Mouse (Mus musculus): ENCODE measurements around the gene Dffa. TPM values are rescaled to one million over a fixed set of nuclear protein-coding genes. Genes with fewer than 3 reads are reported as not detected.

The Dffa gene
- 24.7 and 27.2 TPM in 2 replicates for polyA plus RNA-seq (2014; fragmentation: Nextera tagmentation; extraction: Ambion mirVana)

DNA sequence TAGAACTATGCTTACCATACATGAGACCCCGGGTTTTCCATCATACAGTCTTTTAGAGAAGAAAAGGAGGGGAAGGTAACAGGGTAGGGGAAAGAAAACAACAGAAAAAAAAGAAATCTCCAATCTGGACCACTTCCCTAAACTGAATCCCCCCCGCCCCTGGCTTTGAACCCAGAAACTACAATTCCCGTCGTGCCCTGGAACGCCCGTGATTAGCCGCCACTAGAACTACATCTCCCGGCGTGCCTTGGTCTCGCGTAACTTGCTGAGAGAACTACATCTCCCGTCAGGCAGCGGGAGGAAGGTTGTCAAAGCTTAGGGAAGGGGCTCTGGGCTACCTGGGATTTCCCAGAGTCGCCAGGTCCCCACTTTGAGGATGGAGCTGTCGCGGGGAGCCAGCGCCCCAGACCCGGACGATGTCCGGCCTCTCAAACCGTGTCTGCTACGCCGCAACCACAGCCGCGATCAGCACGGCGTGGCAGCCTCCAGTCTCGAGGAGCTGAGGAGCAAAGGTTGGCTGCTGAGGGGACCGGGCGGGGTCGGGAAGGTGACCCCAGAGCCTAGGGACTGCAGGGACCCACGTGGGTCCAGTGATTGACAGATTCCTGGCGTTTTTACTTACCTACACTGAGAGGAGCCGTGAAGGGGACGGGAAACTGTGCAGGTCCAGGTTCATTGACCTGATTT lies at the start of gene Dffa:
Gene Dffa (plus strand): TSS at position 272 of the 687 bp plus-strand sequence.
- no peaks in the 10 kb centered on the region for H3K27me3 ChIP-seq (ENCODE audit: control insufficient read depth, insufficient read depth, low read length)
- peak within 1 kb of the TSS; percentile 83 for H3K4me2 ChIP-seq (ENCODE audit: low read depth, low read length)
- no peaks in the 10 kb centered on the region; the same call in 1 of the 2 replicates for H3K4me1 ChIP-seq (ENCODE audit: control insufficient read depth, insufficient read depth, low read length)
- peak; percentile 98 for DNase-seq (ENCODE audit: low spot score)
- H3K9ac ChIP-seq (replicated peaks; ENCODE audit: low read length), result peak within 1 kb of the TSS; percentile 75
- no peaks in the 10 kb centered on the region for H3K9me3 ChIP-seq (replicated peaks; ENCODE audit: control insufficient read depth, low read length)
- H3K27ac ChIP-seq (replicated peaks; ENCODE audit: low read depth, low read length), result no peak within 1 kb of the TSS
- under 1% methylated on average over 35 of the region's 35 CpGs for WGBS
- peak within 1 kb of the TSS; percentile 70 for H3K4me3 ChIP-seq (ENCODE audit: low read depth, low read length)
- no peaks in the 10 kb centered on the region for H3K36me3 ChIP-seq (replicated peaks; ENCODE audit: control insufficient read depth, insufficient read depth, low read depth, low read length)
- ATAC-seq (replicated peaks; ENCODE audit: insufficient number of reproducible peaks, low FRiP score, low TSS enrichment, low read depth), result peak; percentile 76

DNA sequence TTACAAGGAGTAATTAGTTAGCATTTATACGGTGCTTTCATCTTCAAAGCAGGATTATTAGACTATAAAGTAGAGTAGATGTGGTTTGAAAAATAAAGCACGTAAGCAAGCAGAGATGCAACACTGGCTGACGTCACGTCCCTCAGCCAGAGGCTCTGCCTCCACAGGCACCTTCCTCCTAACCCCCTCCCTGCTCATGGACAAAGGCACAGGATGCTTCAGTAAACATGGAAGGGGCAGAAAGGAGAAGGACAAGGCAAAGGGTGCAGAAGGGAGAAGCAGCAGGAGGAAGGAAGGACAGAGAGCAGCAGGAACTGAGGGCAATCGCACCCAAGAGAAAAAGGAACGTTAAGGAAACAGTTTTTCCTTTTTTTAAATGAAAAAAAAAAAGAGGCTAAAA lies 48.1 kb upstream of the Dffa start:
- 59% methylated on average over 6 of the region's 6 CpGs for WGBS
- Histone ChIP-seq H3K4me3 (ENCODE audit: low read depth, low read length) (no peak overlapping the region), H3K9ac (replicated peaks; ENCODE audit: low read length) (no peak overlapping the region), H3K9me3 (replicated peaks; ENCODE audit: control insufficient read depth, low read length) (no peaks in the 10 kb centered on the region), H3K27me3 (ENCODE audit: control insufficient read depth, insufficient read depth, low read length) (no peaks in the 10 kb centered on the region), H3K36me3 (replicated peaks; ENCODE audit: control insufficient read depth, insufficient read depth, low read depth, low read length) (no peaks in the 10 kb centered on the region), H3K27ac (replicated peaks; ENCODE audit: low read depth, low read length) (no peak overlapping the region), H3K4me1 (ENCODE audit: control insufficient read depth, insufficient read depth, low read length) (peaks cover 5% of the 10 kb centered on the region; the same call in 1 of the 2 replicates), H3K4me2 (ENCODE audit: low read depth, low read length) (no peak overlapping the region)
- no peak for DNase-seq (ENCODE audit: low spot score)
- ATAC-seq (replicated peaks; ENCODE audit: insufficient number of reproducible peaks, low FRiP score, low TSS enrichment, low read depth), result no peak

DNA sequence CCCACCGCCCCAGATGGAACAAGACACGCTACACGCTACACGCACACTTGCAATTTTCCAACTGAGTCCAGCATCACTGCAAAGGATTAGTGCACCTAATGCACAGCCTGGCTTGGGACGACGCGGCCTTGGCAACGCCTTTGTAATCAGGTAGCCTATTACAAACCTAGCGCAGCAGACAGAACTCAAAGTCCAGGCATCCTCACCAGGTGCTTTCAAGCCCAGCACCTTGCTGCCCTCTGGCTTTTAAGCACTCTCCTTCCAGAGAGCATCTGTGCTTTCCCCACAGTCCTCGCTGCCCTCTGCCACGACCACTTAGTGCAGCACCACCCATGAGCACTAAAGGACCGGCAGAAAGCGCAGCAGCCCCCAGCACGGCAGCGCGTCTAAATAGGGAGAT lies 47.0 kb upstream of the Dffa start:
- H3K4me1 ChIP-seq (ENCODE audit: control insufficient read depth, insufficient read depth, low read length), result peaks cover 5% of the 10 kb centered on the region; the same call in 1 of the 2 replicates
- no peaks in the 10 kb centered on the region for H3K27me3 ChIP-seq (ENCODE audit: control insufficient read depth, insufficient read depth, low read length)
- ATAC-seq (replicated peaks; ENCODE audit: insufficient number of reproducible peaks, low FRiP score, low TSS enrichment, low read depth), result no peak
- no peaks in the 10 kb centered on the region for H3K36me3 ChIP-seq (replicated peaks; ENCODE audit: control insufficient read depth, insufficient read depth, low read depth, low read length)
- H3K4me3 ChIP-seq (ENCODE audit: low read depth, low read length), result no peak overlapping the region
- DNase-seq (ENCODE audit: low spot score), result no peak
- no peak overlapping the region for H3K27ac ChIP-seq (replicated peaks; ENCODE audit: low read depth, low read length)
- H3K4me2 ChIP-seq (ENCODE audit: low read depth, low read length), result no peak overlapping the region
- WGBS, result 75% methylated on average over 16 of the region's 16 CpGs
- H3K9ac ChIP-seq (replicated peaks; ENCODE audit: low read length), result 0 out of 2 replicates have a peak overlapping the region, but pooled peaks have one; percentile 19
- no peaks in the 10 kb centered on the region for H3K9me3 ChIP-seq (replicated peaks; ENCODE audit: control insufficient read depth, low read length)

DNA sequence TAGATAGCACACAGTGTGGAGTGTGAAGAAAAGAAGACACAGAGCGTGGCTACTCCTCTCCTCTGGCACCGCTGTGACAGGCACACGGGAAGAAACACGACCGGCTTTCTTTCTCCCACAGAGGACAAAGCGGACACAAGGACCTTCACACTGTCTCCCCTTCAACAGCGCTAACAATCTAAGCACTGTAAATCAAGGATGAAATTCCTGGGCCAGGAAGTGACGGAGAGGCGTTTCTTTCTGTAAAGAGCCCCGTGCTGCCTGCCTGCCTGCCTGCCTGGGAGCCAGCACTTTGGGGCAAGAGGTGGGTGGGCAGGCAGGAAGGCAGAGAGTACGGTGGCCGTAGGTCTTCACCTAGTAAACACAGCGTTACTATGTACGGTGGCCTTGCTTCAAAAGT lies 46.5 kb upstream of the Dffa start:
- H3K4me2 ChIP-seq (ENCODE audit: low read depth, low read length), result no peak overlapping the region; the same call in 1 of the 2 replicates

DNA sequence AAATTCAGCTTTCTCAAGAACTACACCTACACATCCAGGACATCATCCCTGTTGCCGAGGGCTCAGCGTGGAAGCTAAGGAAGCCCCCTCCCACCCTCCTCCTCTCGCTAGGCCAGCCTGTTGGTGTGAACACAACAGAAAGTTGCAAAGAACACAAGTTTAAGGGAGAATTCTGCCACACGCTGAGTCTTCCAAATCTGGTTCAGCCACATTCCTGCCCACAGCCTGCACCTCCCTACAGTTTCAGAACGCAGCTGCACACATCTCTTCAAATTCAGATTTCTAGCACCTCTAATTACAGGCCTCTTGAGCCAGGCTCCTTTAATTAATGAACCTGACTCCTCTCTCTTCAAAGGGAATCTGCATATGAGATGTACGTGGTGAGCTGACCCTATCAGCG lies 45.6 kb upstream of the Dffa start:
- ATAC-seq (replicated peaks; ENCODE audit: insufficient number of reproducible peaks, low FRiP score, low TSS enrichment, low read depth) (no peak), DNase-seq (ENCODE audit: low spot score) (no peak)
- no peaks in the 10 kb centered on the region for H3K27me3 ChIP-seq (ENCODE audit: control insufficient read depth, insufficient read depth, low read length)
- no peaks in the 10 kb centered on the region for H3K36me3 ChIP-seq (replicated peaks; ENCODE audit: control insufficient read depth, insufficient read depth, low read depth, low read length)
- no peak overlapping the region for H3K4me2 ChIP-seq (ENCODE audit: low read depth, low read length)
- no peak overlapping the region for H3K4me3 ChIP-seq (ENCODE audit: low read depth, low read length)
- no peak overlapping the region for H3K27ac ChIP-seq (replicated peaks; ENCODE audit: low read depth, low read length)
- H3K9me3 ChIP-seq (replicated peaks; ENCODE audit: control insufficient read depth, low read length), result no peaks in the 10 kb centered on the region
- 52% methylated on average over 7 of the region's 7 CpGs for WGBS
- H3K9ac ChIP-seq (replicated peaks; ENCODE audit: low read length), result no peak overlapping the region
- H3K4me1 ChIP-seq (ENCODE audit: control insufficient read depth, insufficient read depth, low read length), result peaks cover 5% of the 10 kb centered on the region; the same call in 1 of the 2 replicates

More for the DNA sequence above, 46.5 kb upstream of the Dffa start:
- Histone ChIP-seq H3K9ac (replicated peaks; ENCODE audit: low read length) (0 out of 2 replicates have a peak overlapping the region, but pooled peaks have one; percentile 19), H3K27ac (replicated peaks; ENCODE audit: low read depth, low read length) (no peak overlapping the region), H3K4me3 (ENCODE audit: low read depth, low read length) (no peak overlapping the region), H3K9me3 (replicated peaks; ENCODE audit: control insufficient read depth, low read length) (no peaks in the 10 kb centered on the region), H3K36me3 (replicated peaks; ENCODE audit: control insufficient read depth, insufficient read depth, low read depth, low read length) (no peaks in the 10 kb centered on the region), H3K4me1 (ENCODE audit: control insufficient read depth, insufficient read depth, low read length) (peaks cover 5% of the 10 kb centered on the region; the same call in 1 of the 2 replicates), H3K27me3 (ENCODE audit: control insufficient read depth, insufficient read depth, low read length) (no peaks in the 10 kb centered on the region)
- ATAC-seq (replicated peaks; ENCODE audit: insufficient number of reproducible peaks, low FRiP score, low TSS enrichment, low read depth) (no peak), DNase-seq (ENCODE audit: low spot score) (no peak)
- WGBS, result 45% methylated on average over 14 of the region's 14 CpGs

DNA sequence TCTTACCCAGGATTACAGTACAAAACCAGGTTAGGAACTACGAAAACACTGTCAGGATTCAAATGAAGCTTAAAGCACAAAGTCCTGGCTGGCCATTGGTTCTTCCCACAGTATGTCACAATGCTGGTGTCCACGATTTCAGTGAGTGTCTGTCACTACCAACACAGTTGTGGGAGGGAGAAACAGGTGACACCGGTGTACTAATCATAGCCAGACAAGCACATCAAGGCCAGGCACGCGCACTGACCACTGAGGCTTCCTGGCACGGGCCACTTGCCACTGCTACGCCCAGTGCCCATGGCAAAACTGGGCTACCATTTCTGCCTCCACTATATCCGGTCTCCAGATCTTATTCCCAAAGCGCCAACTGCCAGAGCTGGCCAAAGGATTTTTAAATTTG lies 44.2 kb upstream of the Dffa start:
- DNase-seq (ENCODE audit: low spot score), result no peak
- Histone ChIP-seq H3K27ac (replicated peaks; ENCODE audit: low read depth, low read length) (no peak overlapping the region), H3K4me3 (ENCODE audit: low read depth, low read length) (no peak overlapping the region), H3K27me3 (ENCODE audit: control insufficient read depth, insufficient read depth, low read length) (no peaks in the 10 kb centered on the region), H3K9ac (replicated peaks; ENCODE audit: low read length) (no peak overlapping the region), H3K4me1 (ENCODE audit: control insufficient read depth, insufficient read depth, low read length) (peaks cover 5% of the 10 kb centered on the region; the same call in 1 of the 2 replicates), H3K36me3 (replicated peaks; ENCODE audit: control insufficient read depth, insufficient read depth, low read depth, low read length) (no peaks in the 10 kb centered on the region), H3K4me2 (ENCODE audit: low read depth, low read length) (no peak overlapping the region), H3K9me3 (replicated peaks; ENCODE audit: control insufficient read depth, low read length) (no peaks in the 10 kb centered on the region)
- ATAC-seq (replicated peaks; ENCODE audit: insufficient number of reproducible peaks, low FRiP score, low TSS enrichment, low read depth), result no peak
- WGBS, result 91% methylated on average over 9 of the region's 9 CpGs

DNA sequence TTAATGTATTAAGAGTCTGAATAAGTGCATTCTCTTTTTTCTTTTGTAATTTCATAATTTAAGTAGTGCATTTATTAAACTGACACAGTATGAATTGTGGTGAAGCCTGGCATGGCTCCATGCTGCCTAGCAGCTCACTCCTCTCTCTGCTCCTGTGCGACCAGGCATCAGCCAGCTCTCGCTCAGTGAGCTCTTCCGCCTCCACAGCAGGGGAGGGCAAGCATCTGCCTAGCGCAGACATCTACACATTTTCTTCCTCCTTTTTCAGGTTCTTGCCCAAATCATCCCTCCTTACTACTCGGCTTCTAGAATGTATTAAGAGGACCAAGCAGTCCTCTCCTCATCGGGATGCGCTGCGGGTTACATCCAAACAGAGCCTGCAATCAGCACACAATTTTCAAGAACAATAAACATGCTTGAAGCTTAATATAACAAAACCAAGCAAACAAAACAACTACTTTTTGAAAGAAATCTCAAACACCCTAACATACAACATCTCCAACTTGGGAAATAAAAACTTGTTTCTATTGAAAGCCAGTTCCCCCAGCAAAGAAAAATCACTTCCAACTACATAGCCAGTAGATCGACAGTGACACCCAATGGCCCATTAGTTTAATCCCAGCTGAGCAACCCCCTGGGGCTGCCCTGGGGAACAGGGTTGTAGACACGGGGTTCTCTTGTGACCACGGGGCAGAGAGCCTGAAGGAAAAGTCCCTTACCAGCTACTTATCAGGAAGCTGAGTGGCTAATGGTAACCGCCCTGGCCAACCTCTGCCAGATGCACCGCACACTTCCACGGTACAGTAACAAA lies 43.1 kb upstream of the Dffa start:
- WGBS, result 46% methylated on average over 14 of the region's 14 CpGs
- H3K4me2 ChIP-seq (ENCODE audit: low read depth, low read length), result no peak overlapping the region
- DNase-seq (ENCODE audit: low spot score) (no peak), ATAC-seq (replicated peaks; ENCODE audit: insufficient number of reproducible peaks, low FRiP score, low TSS enrichment, low read depth) (no peak)
- H3K9me3 ChIP-seq (replicated peaks; ENCODE audit: control insufficient read depth, low read length), result no peaks in the 10 kb centered on the region
- H3K4me3 ChIP-seq (ENCODE audit: low read depth, low read length), result no peak overlapping the region
- no peaks in the 10 kb centered on the region for H3K27me3 ChIP-seq (ENCODE audit: control insufficient read depth, insufficient read depth, low read length)
- no peaks in the 10 kb centered on the region for H3K36me3 ChIP-seq (replicated peaks; ENCODE audit: control insufficient read depth, insufficient read depth, low read depth, low read length)
- peaks cover 5% of the 10 kb centered on the region; the same call in 1 of the 2 replicates for H3K4me1 ChIP-seq (ENCODE audit: control insufficient read depth, insufficient read depth, low read length)
- no peak overlapping the region for H3K27ac ChIP-seq (replicated peaks; ENCODE audit: low read depth, low read length)
- H3K9ac ChIP-seq (replicated peaks; ENCODE audit: low read length), result no peak overlapping the region

DNA sequence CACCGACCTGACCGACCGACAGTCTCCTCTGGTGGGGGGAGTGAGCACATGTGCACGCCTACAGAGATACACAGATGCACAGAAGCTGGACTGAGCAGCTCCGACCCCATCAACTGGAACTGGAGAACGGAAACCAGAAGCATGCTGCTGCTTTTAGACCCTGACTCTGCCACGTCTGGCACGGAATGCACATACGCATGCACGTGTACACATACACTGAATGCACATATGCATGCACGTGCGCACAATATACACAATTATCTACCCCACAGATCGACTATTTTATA lies 42.6 kb upstream of the Dffa start:
- Histone ChIP-seq H3K9me3 (replicated peaks; ENCODE audit: control insufficient read depth, low read length) (no peaks in the 10 kb centered on the region), H3K4me3 (ENCODE audit: low read depth, low read length) (no peak overlapping the region), H3K27me3 (ENCODE audit: control insufficient read depth, insufficient read depth, low read length) (no peaks in the 10 kb centered on the region), H3K9ac (replicated peaks; ENCODE audit: low read length) (no peak overlapping the region), H3K36me3 (replicated peaks; ENCODE audit: control insufficient read depth, insufficient read depth, low read depth, low read length) (no peaks in the 10 kb centered on the region), H3K4me1 (ENCODE audit: control insufficient read depth, insufficient read depth, low read length) (peaks cover 5% of the 10 kb centered on the region; the same call in 1 of the 2 replicates), H3K4me2 (ENCODE audit: low read depth, low read length) (no peak overlapping the region), H3K27ac (replicated peaks; ENCODE audit: low read depth, low read length) (no peak overlapping the region)
- no peak; the same call in 1 of the 2 replicates for ATAC-seq (replicated peaks; ENCODE audit: insufficient number of reproducible peaks, low FRiP score, low TSS enrichment, low read depth)
- WGBS, result 62% methylated on average over 13 of the region's 13 CpGs
- no peak for DNase-seq (ENCODE audit: low spot score)

Data from embryonic facial prominence, embryonic 11.5 days (tissue).